7 mouse cellular contexts compared by ENCODE assay signal in the genomic region with DNA sequence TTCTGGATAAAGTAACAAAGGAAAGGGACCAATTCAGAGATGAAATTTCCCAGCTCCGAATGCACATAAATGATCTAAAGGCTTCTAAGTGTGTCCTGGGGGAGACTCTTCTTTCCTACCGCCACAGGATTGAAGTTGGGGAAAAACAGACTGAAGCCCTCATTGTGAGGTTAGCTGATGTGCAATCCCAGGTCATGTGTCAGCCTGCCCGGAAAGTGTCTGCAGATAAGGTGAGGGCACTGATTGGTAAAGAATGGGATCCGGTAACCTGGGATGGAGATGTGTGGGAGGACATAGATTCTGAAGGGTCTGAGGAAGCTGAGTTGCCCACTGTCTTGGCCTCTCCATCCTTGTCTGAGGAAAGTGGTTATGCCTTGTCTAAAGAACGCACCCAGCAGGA. TPM values are rescaled to one million over a fixed set of nuclear protein-coding genes. Genes with fewer than 3 reads are reported as not detected.
DNase-seq lines count a peak whose midpoint lies in the region; ATAC-seq and TF ChIP-seq lines count a peak whose summit lies in the region.

No protein-coding gene starts in this region.

- no peak for ATAC-seq in forebrain, embryonic 15.5 days (replicated peaks)
- ATAC-seq in liver, embryonic 14.5 days (ENCODE audit: insufficient read depth), result no peak

- H3K36me3 ChIP-seq in thymus, adult 2 months (ENCODE audit: control insufficient read depth, insufficient read depth, low read length), result peaks cover 18% of the 10 kb centered on the region
- H3K36me3 ChIP-seq in forebrain, embryonic 15.5 days, result peaks cover 42% of the 10 kb centered on the region
- peaks cover 13% of the 10 kb centered on the region for H3K36me3 ChIP-seq in liver, embryonic 14.5 days (replicated peaks; ENCODE audit: control insufficient read depth, insufficient read depth, low read depth)

- TF ChIP-seq POLR2A in thymus, adult 2 months (IDR thresholded peaks at IDR 0.05; ENCODE audit: control insufficient read depth, extremely low read depth, insufficient read depth, low read length, poor library complexity), result no peak

- peaks cover 10% of the 10 kb centered on the region for H3K4me1 ChIP-seq in thymus, adult 2 months (replicated peaks; ENCODE audit: control insufficient read depth, insufficient read depth, low read length)
- peaks cover 26% of the 10 kb centered on the region for H3K4me1 ChIP-seq in forebrain, embryonic 15.5 days
- peaks cover 14 to 26% of the 10 kb centered on the region in 2 experiments for H3K4me1 ChIP-seq in liver, embryonic 14.5 days (replicated peaks; ENCODE audit: control insufficient read depth in 2 of 2, insufficient read depth in 2 of 2, low read length in 1 of 2)

- no peak for TF ChIP-seq CTCF in thymus, adult 2 months (IDR thresholded peaks at IDR 0.05; ENCODE audit: borderline replicate concordance, control insufficient read depth, extremely low read depth, insufficient read depth, low read length, poor library complexity)
- TF ChIP-seq CTCF in liver, embryonic 14.5 days (IDR thresholded peaks at IDR 0.05; ENCODE audit: low read depth), result no peak

- WGBS in thymus, adult 2 months, result 20% methylated on average over 5 of the region's 5 CpGs
- WGBS in forebrain, embryonic 15.5 days, result 9% methylated on average over 5 of the region's 5 CpGs
- 8% methylated on average over 5 of the region's 5 CpGs for WGBS in liver, embryonic 14.5 days (ENCODE audit: insufficient replicate concordance)

- no peaks in the 10 kb centered on the region for H3K27me3 ChIP-seq in thymus, adult 2 months (ENCODE audit: control insufficient read depth, insufficient read depth, low read length)
- H3K27me3 ChIP-seq in forebrain, embryonic 15.5 days, result no peaks in the 10 kb centered on the region
- no peaks in the 10 kb centered on the region for H3K27me3 ChIP-seq in liver, embryonic 14.5 days (ENCODE audit: control insufficient read depth, insufficient read depth, low read length)

- no peak for TF ChIP-seq EP300 in liver, embryonic 14.5 days (IDR thresholded peaks at IDR 0.05; ENCODE audit: low read depth)

- no peak overlapping the region for H3K27ac ChIP-seq in thymus, adult 2 months (ENCODE audit: control insufficient read depth, insufficient read depth, low read length)
- no peak overlapping the region for H3K27ac ChIP-seq in forebrain, embryonic 15.5 days (replicated peaks)
- H3K27ac ChIP-seq in liver, embryonic 14.5 days, result peak overlapping the region; percentile 64

- peak overlapping the region; percentile 77 for H3K4me2 ChIP-seq in forebrain, embryonic 15.5 days (replicated peaks)
- H3K4me2 ChIP-seq in liver, embryonic 14.5 days (ENCODE audit: low read depth), result peak overlapping the region; percentile 96

- H3K4me3 ChIP-seq in thymus, adult 2 months (ENCODE audit: control insufficient read depth, insufficient read depth, low read length), result peak overlapping the region; percentile 81
- peak overlapping the region; percentile 67 for H3K4me3 ChIP-seq in forebrain, embryonic 15.5 days
- H3K4me3 ChIP-seq in liver, embryonic 14.5 days (ENCODE audit: insufficient read depth in 1 of 2, low read depth in 2 of 2, low read length in 2 of 2), result peak overlapping the region; percentile 89 to 94

- no peak for DNase-seq in thymus, adult 2 months
- no peak for DNase-seq in thymus, postnatal 10 days (ENCODE audit: low spot score in 2 of 2)
- DNase-seq in liver, embryonic 14.5 days (ENCODE audit: low read depth in 3 of 3, low spot score in 3 of 3), result no peak
- DNase-seq in frontal cortex, adult 2 months (ENCODE audit: extremely low spot score in 1 of 2, low spot score in 1 of 2), result no peak
- no peak for DNase-seq in urinary bladder, postnatal 14 days (ENCODE audit: low spot score)
- no peak for DNase-seq in gastrocnemius, postnatal 25 days

- H3K9ac ChIP-seq in forebrain, embryonic 15.5 days (replicated peaks), result peak overlapping the region; percentile 71
- H3K9ac ChIP-seq in liver, embryonic 14.5 days (replicated peaks), result peak overlapping the region; percentile 85

- H3K9me3 ChIP-seq in forebrain, embryonic 15.5 days, result no peaks in the 10 kb centered on the region
- H3K9me3 ChIP-seq in liver, embryonic 14.5 days (ENCODE audit: control insufficient read depth, low read length), result no peaks in the 10 kb centered on the region

RNA-seq across cellular contexts. Expression of a gene that starts 0.5 kb away (rescaled TPM):
- 3.0 and 3.7 TPM in 2 replicates for polyA plus RNA-seq in thymus, adult 2 months (2012; rRNA removed)
- 12.7 and 12.8 TPM in 2 replicates for polyA plus RNA-seq in forebrain, embryonic 15.5 days (2015; fragmentation: Nextera tagmentation; extraction: Ambion mirVana)
- 1.6 and 2.2 TPM in 2 replicates for polyA plus RNA-seq in liver, embryonic 14.5 days (2012; rRNA removed)
- 1.5 and 1.6 TPM in 2 replicates for polyA plus RNA-seq in liver, embryonic 14.5 days (2014; fragmentation: Nextera tagmentation; extraction: Ambion mirVana)
- polyA plus RNA-seq in frontal cortex, adult 2 months (2012; rRNA removed), result 5.6 and 7.5 TPM in 2 replicates
- 1 to 10 TPM; 4.7 to 5.5 TPM for total RNA-seq in gastrocnemius, postnatal 25 days (2021)

RNA-seq across cellular contexts. Expression of a gene that starts 0.6 kb away (rescaled TPM):
- polyA plus RNA-seq in thymus, adult 2 months (2012; rRNA removed), result 167 and 170 TPM in 2 replicates
- 55.0 and 55.3 TPM in 2 replicates for polyA plus RNA-seq in forebrain, embryonic 15.5 days (2015; fragmentation: Nextera tagmentation; extraction: Ambion mirVana)
- 33.8 and 36.0 TPM in 2 replicates for polyA plus RNA-seq in liver, embryonic 14.5 days (2012; rRNA removed)
- 18.5 and 21.8 TPM in 2 replicates for polyA plus RNA-seq in liver, embryonic 14.5 days (2014; fragmentation: Nextera tagmentation; extraction: Ambion mirVana)
- 51.3 and 66.8 TPM in 2 replicates for polyA plus RNA-seq in frontal cortex, adult 2 months (2012; rRNA removed)
- total RNA-seq in gastrocnemius, postnatal 25 days (2021), result 1 to 10 TPM; 4.3 to 4.4 TPM

RNA-seq across cellular contexts. Expression of a gene that starts 21.1 kb away (rescaled TPM):
- 1.3 and 1.5 TPM in 2 replicates for polyA plus RNA-seq in thymus, adult 2 months (2012; rRNA removed)
- 8.3 and 10.7 TPM in 2 replicates for polyA plus RNA-seq in forebrain, embryonic 15.5 days (2015; fragmentation: Nextera tagmentation; extraction: Ambion mirVana)
- polyA plus RNA-seq in liver, embryonic 14.5 days (2012; rRNA removed), result 0.73 and 1.0 TPM in 2 replicates
- 1.2 and 1.8 TPM in 2 replicates for polyA plus RNA-seq in liver, embryonic 14.5 days (2014; fragmentation: Nextera tagmentation; extraction: Ambion mirVana)
- 10.5 and 10.9 TPM in 2 replicates for polyA plus RNA-seq in frontal cortex, adult 2 months (2012; rRNA removed)
- 1 to 10 TPM; 8.1 to 8.2 TPM for total RNA-seq in gastrocnemius, postnatal 25 days (2021)

RNA-seq across cellular contexts. Expression of a gene that starts 35.3 kb away (rescaled TPM):
- 40.4 and 50.2 TPM in 2 replicates for polyA plus RNA-seq in thymus, adult 2 months (2012; rRNA removed)
- polyA plus RNA-seq in forebrain, embryonic 15.5 days (2015; fragmentation: Nextera tagmentation; extraction: Ambion mirVana), result 73.6 and 77.2 TPM in 2 replicates
- 7.5 and 8.6 TPM in 2 replicates for polyA plus RNA-seq in liver, embryonic 14.5 days (2012; rRNA removed)
- 9.2 and 11.1 TPM in 2 replicates for polyA plus RNA-seq in liver, embryonic 14.5 days (2014; fragmentation: Nextera tagmentation; extraction: Ambion mirVana)
- 100 and 102 TPM in 2 replicates for polyA plus RNA-seq in frontal cortex, adult 2 months (2012; rRNA removed)
- 100 to 1,000 TPM; 346 to 413 TPM for total RNA-seq in gastrocnemius, postnatal 25 days (2021)

RNA-seq across cellular contexts. Expression of a gene that starts 59.6 kb away (rescaled TPM):
- 0.84 and 1.3 TPM in 2 replicates for polyA plus RNA-seq in thymus, adult 2 months (2012; rRNA removed)
- 4.9 and 5.3 TPM in 2 replicates for polyA plus RNA-seq in forebrain, embryonic 15.5 days (2015; fragmentation: Nextera tagmentation; extraction: Ambion mirVana)
- 1.8 and 3.1 TPM in 2 replicates for polyA plus RNA-seq in liver, embryonic 14.5 days (2012; rRNA removed)
- 7.1 and 7.8 TPM in 2 replicates for polyA plus RNA-seq in liver, embryonic 14.5 days (2014; fragmentation: Nextera tagmentation; extraction: Ambion mirVana)
- 3.5 and 4.0 TPM in 2 replicates for polyA plus RNA-seq in frontal cortex, adult 2 months (2012; rRNA removed)
- under 1 TPM; 0.84 to 0.99 TPM for total RNA-seq in gastrocnemius, postnatal 25 days (2021)
